Mouse (Mus musculus): ENCODE measurements around the gene Olfr790. TPM values are rescaled to one million over a fixed set of nuclear protein-coding genes. Genes with fewer than 3 reads are reported as not detected.

The Olfr790 gene
- polyA plus RNA-seq, 1 experiment from 2014 or later, result not detected

DNA sequence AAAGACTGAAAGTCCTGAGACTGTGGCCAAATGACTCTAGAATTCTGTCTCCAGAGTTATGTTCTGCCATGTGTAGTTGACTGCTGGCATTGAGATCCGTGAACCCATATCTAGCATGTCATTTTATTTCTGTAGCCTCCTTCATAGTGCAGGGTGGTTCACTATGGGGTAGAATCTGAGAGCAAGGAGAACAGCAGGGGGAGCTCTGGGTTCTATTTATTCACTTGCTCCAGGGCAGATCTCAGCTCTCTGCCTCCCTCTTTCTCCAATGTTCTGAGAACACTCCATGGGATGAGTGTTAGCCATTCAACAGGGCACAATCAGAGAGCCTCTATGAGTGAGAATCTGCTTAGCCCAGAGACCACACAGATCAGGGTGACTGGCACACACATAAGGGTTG, 51.1 kb downstream of the Olfr790 start:
- H3K9ac ChIP-seq (ENCODE audit: low read length), result no peak overlapping the region
- no peak overlapping the region for H3K27ac ChIP-seq (ENCODE audit: low read length)
- no peaks in the 10 kb centered on the region for H3K27me3 ChIP-seq (ENCODE audit: control insufficient read depth, insufficient read depth, low read length)
- H3K4me3 ChIP-seq (replicated peaks; ENCODE audit: low read length), result no peak overlapping the region
- H3K36me3 ChIP-seq (ENCODE audit: control insufficient read depth, insufficient read depth, low read length), result no peaks in the 10 kb centered on the region
- WGBS, result 41% methylated on average over 1 of the region's 1 CpGs
- no peaks in the 10 kb centered on the region for H3K9me3 ChIP-seq (replicated peaks; ENCODE audit: control insufficient read depth, low read length)
- H3K4me2 ChIP-seq (ENCODE audit: low read depth, low read length), result no peak overlapping the region
- no peaks in the 10 kb centered on the region for H3K4me1 ChIP-seq (ENCODE audit: control insufficient read depth, insufficient read depth, low read length)
- ATAC-seq (ENCODE audit: insufficient read depth, low FRiP score), result no peak

Other genes with a start within 250 kb of the Olfr790 start
- gene Olfr776, start 239.4 kb upstream of the Olfr790 start, polyA plus RNA-seq (2015; fragmentation: Nextera tagmentation; extraction: Ambion mirVana), result not detected in 2 replicates
- gene Olfr777, start 227.0 kb upstream of the Olfr790 start, polyA plus RNA-seq (2015; fragmentation: Nextera tagmentation; extraction: Ambion mirVana), result not detected in 2 replicates
- gene Olfr780, start 180.4 kb upstream of the Olfr790 start, polyA plus RNA-seq (2015; fragmentation: Nextera tagmentation; extraction: Ambion mirVana), result not detected in 2 replicates
- not detected in 2 replicates for gene Olfr781, start 169.6 kb upstream of the Olfr790 start, polyA plus RNA-seq (2015; fragmentation: Nextera tagmentation; extraction: Ambion mirVana)
- not detected in 2 replicates for gene Olfr782, start 149.6 kb upstream of the Olfr790 start, polyA plus RNA-seq (2015; fragmentation: Nextera tagmentation; extraction: Ambion mirVana)
- gene Olfr784, start 114.4 kb upstream of the Olfr790 start, polyA plus RNA-seq (2015; fragmentation: Nextera tagmentation; extraction: Ambion mirVana), result 0.09 TPM in 1 of 2 replicates, not detected in the other
- not detected in 2 replicates for gene Olfr785, start 93.1 kb upstream of the Olfr790 start, polyA plus RNA-seq (2015; fragmentation: Nextera tagmentation; extraction: Ambion mirVana)
- gene Olfr786, start 71.2 kb upstream of the Olfr790 start, polyA plus RNA-seq (2015; fragmentation: Nextera tagmentation; extraction: Ambion mirVana), result not detected in 2 replicates
- gene Olfr787, start 36.6 kb upstream of the Olfr790 start, polyA plus RNA-seq (2015; fragmentation: Nextera tagmentation; extraction: Ambion mirVana), result not detected in 2 replicates
- not detected in 2 replicates for gene Olfr788, start 27.5 kb upstream of the Olfr790 start, polyA plus RNA-seq (2015; fragmentation: Nextera tagmentation; extraction: Ambion mirVana)
- not detected in 2 replicates for gene Olfr789, start 13.7 kb upstream of the Olfr790 start, polyA plus RNA-seq (2015; fragmentation: Nextera tagmentation; extraction: Ambion mirVana)
- gene Olfr791, start 23.3 kb downstream of the Olfr790 start, polyA plus RNA-seq (2015; fragmentation: Nextera tagmentation; extraction: Ambion mirVana), result not detected in 2 replicates
- gene Olfr792, start 40.7 kb downstream of the Olfr790 start, polyA plus RNA-seq (2015; fragmentation: Nextera tagmentation; extraction: Ambion mirVana), result not detected in 2 replicates
- not detected in 2 replicates for gene Olfr794, start 69.2 kb downstream of the Olfr790 start, polyA plus RNA-seq (2015; fragmentation: Nextera tagmentation; extraction: Ambion mirVana)
- not detected in 2 replicates for gene Olfr796, start 114.1 kb downstream of the Olfr790 start, polyA plus RNA-seq (2015; fragmentation: Nextera tagmentation; extraction: Ambion mirVana)
- not detected in 2 replicates for gene Olfr798, start 129.4 kb downstream of the Olfr790 start, polyA plus RNA-seq (2015; fragmentation: Nextera tagmentation; extraction: Ambion mirVana)
- gene Olfr799, start 139.0 kb downstream of the Olfr790 start, polyA plus RNA-seq (2015; fragmentation: Nextera tagmentation; extraction: Ambion mirVana), result not detected in 2 replicates
- gene Olfr800, start 159.2 kb downstream of the Olfr790 start, polyA plus RNA-seq (2015; fragmentation: Nextera tagmentation; extraction: Ambion mirVana), result not detected in 2 replicates
- gene Olfr801, start 175.4 kb downstream of the Olfr790 start, polyA plus RNA-seq (2015; fragmentation: Nextera tagmentation; extraction: Ambion mirVana), result not detected in 2 replicates
- gene Olfr802, start 189.7 kb downstream of the Olfr790 start, polyA plus RNA-seq (2015; fragmentation: Nextera tagmentation; extraction: Ambion mirVana), result not detected in 2 replicates
- not detected in 2 replicates for gene Olfr803, start 195.8 kb downstream of the Olfr790 start, polyA plus RNA-seq (2015; fragmentation: Nextera tagmentation; extraction: Ambion mirVana)
- gene Olfr804, start 204.7 kb downstream of the Olfr790 start, polyA plus RNA-seq (2015; fragmentation: Nextera tagmentation; extraction: Ambion mirVana), result not detected in 2 replicates
- gene Olfr805, start 230.9 kb downstream of the Olfr790 start, polyA plus RNA-seq (2015; fragmentation: Nextera tagmentation; extraction: Ambion mirVana), result not detected in 2 replicates
- gene Olfr806, start 243.4 kb downstream of the Olfr790 start, polyA plus RNA-seq (2015; fragmentation: Nextera tagmentation; extraction: Ambion mirVana), result not detected in 2 replicates

Measured in stomach, embryonic 16.5 days (tissue).